Mouse (Mus musculus) heart, embryonic 11.5 days (tissue): Measurements from ENCODE around the gene Nfe2l1. TPM values are rescaled to one million over a fixed set of nuclear protein-coding genes. Genes with fewer than 3 reads are reported as not detected.

Experiments used
- ATAC-seq: fragments of 200-750 bp; cut with Nextera tagmentation; replicated peaks from 2 replicates; pipeline ENCODE4 v1.8.0; 2017; ENCODE audit warnings: moderate library complexity; ENCODE audit not compliant: insufficient number of reproducible peaks, low FRiP score, low TSS enrichment
- H3K27ac ChIP-seq: fragments of 300-500 bp; sonication (generic); 2 replicates; pipeline ENCODE4 v1.5.1; 2014; ENCODE audit warnings: mild to moderate bottlenecking, low read depth, low read length
- H3K27me3 ChIP-seq: fragments of 300-500 bp; sonication (generic); 2 replicates; pipeline ENCODE4 v1.6.1; 2014; ENCODE audit warnings: mild to moderate bottlenecking, low read length, mixed read lengths; ENCODE audit not compliant: control insufficient read depth, insufficient read depth
- H3K36me3 ChIP-seq: fragments of 300-500 bp; sonication (generic); 2 replicates; pipeline ENCODE4 v1.6.1; 2014; ENCODE audit warnings: mild to moderate bottlenecking, low read length, moderate library complexity, mixed read lengths; ENCODE audit not compliant: control insufficient read depth, insufficient read depth
- H3K4me1 ChIP-seq: fragments of 300-500 bp; sonication (generic); 2 replicates; pipeline ENCODE4 v1.6.1; 2014; ENCODE audit warnings: low read length; ENCODE audit not compliant: control insufficient read depth, insufficient read depth
- H3K4me2 ChIP-seq: fragments of 300-500 bp; sonication (generic); 2 replicates; pipeline ENCODE4 v1.6.1; 2014; ENCODE audit warnings: mild to moderate bottlenecking, moderate library complexity
- H3K4me3 ChIP-seq: fragments of 300-500 bp; sonication (generic); 2 replicates; pipeline ENCODE4 v1.5.1; 2014; ENCODE audit warnings: low read depth, low read length
- H3K9ac ChIP-seq: fragments of 300-500 bp; sonication (generic); 2 replicates; pipeline ENCODE4 v1.6.1; 2014; ENCODE audit warnings: mild to moderate bottlenecking, low read depth, low read length, moderate library complexity
- H3K9me3 ChIP-seq: fragments of 300-500 bp; sonication (generic); replicated peaks from 2 replicates; pipeline ENCODE4 v1.6.1; 2016; ENCODE audit warnings: low read length; ENCODE audit not compliant: control insufficient read depth
- WGBS: fragments of 180-500 bp; shearing (Covaris S2); extraction: QIAGEN DNeasy Blood & Tissue Kit; methylation state at CpG from one replicate; pipeline ENCODE4 v1.1.7; 2014; ENCODE audit not compliant: insufficient replicate concordance; 5-methylcytosine and 5-hydroxymethylcytosine counted together
- polyA plus RNA-seq: library from polyadenylated mRNA; unstranded; fragments of >200 nt; fragmentation: Nextera tagmentation; extraction: Ambion mirVana; gene quantifications from 2 replicates; pipeline ENCODE4 v1.2.1, GENCODE M21; 2014

The Nfe2l1 gene
- polyA plus RNA-seq, 1 experiment from 2014 or later: 36.5 TPM

GRCm38 (mm10) chr11:96827917-96828316 is 1.9 kb downstream of the Nfe2l1 start:
- peak overlapping the region; percentile 63; the same call in 1 of the 2 replicates for H3K27ac ChIP-seq
- H3K4me3 ChIP-seq: peak overlapping the region; percentile 10
- H3K4me2 ChIP-seq: peak overlapping the region; percentile 85
- peaks cover 12% of the 10 kb centered on the region for H3K36me3 ChIP-seq
- ATAC-seq: no peak
- no peaks in the 10 kb centered on the region for H3K27me3 ChIP-seq
- 0 out of 2 replicates have a peak overlapping the region, but pooled peaks have one; percentile 47 for H3K9ac ChIP-seq
- peaks cover 51% of the 10 kb centered on the region for H3K4me1 ChIP-seq
- 55% methylated on average over 9 of the region's 9 CpGs for WGBS
- no peaks in the 10 kb centered on the region for H3K9me3 ChIP-seq

- Histone ChIP-seq H3K4me1 (peaks cover 56% of the 10 kb centered on the region), H3K9me3 (no peaks in the 10 kb centered on the region), H3K4me3 (peak overlapping the region; percentile 10), H3K4me2 (peak overlapping the region; percentile 85), H3K27me3 (no peaks in the 10 kb centered on the region), H3K36me3 (peaks cover 13% of the 10 kb centered on the region), H3K27ac (peak overlapping the region; percentile 10; the same call in 1 of the 2 replicates), H3K9ac (peak overlapping the region; percentile 47; the same call in 1 of the 2 replicates)
- 78% methylated on average over 12 of the region's 12 CpGs for WGBS
- no peak for ATAC-seq
Measured at GRCm38 (mm10) chr11:96827062-96827581, 2.6 kb downstream of the Nfe2l1 start.

GRCm38 (mm10) chr11:96826481-96826880 is 3.3 kb downstream of the Nfe2l1 start:
- H3K4me3 ChIP-seq: peak overlapping the region; percentile 10
- WGBS: 72% methylated on average over 2 of the region's 2 CpGs
- peaks cover 56% of the 10 kb centered on the region for H3K4me1 ChIP-seq
- no peak overlapping the region; the same call in 1 of the 2 replicates for H3K27ac ChIP-seq
- peak overlapping the region; percentile 85 for H3K4me2 ChIP-seq
- no peak for ATAC-seq
- H3K36me3 ChIP-seq: peaks cover 19% of the 10 kb centered on the region
- H3K27me3 ChIP-seq: no peaks in the 10 kb centered on the region
- H3K9ac ChIP-seq: peak overlapping the region; percentile 40
- no peaks in the 10 kb centered on the region for H3K9me3 ChIP-seq

GRCm38 (mm10) chr11:96824783-96825495 is 4.8 kb downstream of the Nfe2l1 start:
- Histone ChIP-seq H3K4me2 (peak overlapping the region; percentile 85), H3K9ac (peak overlapping the region; percentile 56), H3K27me3 (no peaks in the 10 kb centered on the region), H3K4me1 (peaks cover 56% of the 10 kb centered on the region), H3K9me3 (no peaks in the 10 kb centered on the region), H3K4me3 (peak overlapping the region; percentile 24), H3K36me3 (peaks cover 32% of the 10 kb centered on the region), H3K27ac (peak overlapping the region; percentile 78)
- WGBS: 32% methylated on average over 7 of the region's 7 CpGs
- ATAC-seq: no peak

GRCm38 (mm10) chr11:96823880-96824782 is 5.6 kb downstream of the Nfe2l1 start:
- Histone ChIP-seq H3K4me1 (peaks cover 56% of the 10 kb centered on the region), H3K4me3 (peak overlapping the region; percentile 45), H3K27ac (peak overlapping the region; percentile 78), H3K36me3 (peaks cover 40% of the 10 kb centered on the region), H3K9me3 (no peaks in the 10 kb centered on the region), H3K27me3 (no peaks in the 10 kb centered on the region), H3K9ac (peak overlapping the region; percentile 58), H3K4me2 (peak overlapping the region; percentile 85)
- 1% methylated on average over 24 of the region's 26 CpGs for WGBS
- ATAC-seq: peak; percentile 78

GRCm38 (mm10) chr11:96823471-96823837 is 6.3 kb downstream of the Nfe2l1 start:
- Histone ChIP-seq H3K4me2 (peak overlapping the region; percentile 85), H3K4me3 (peak overlapping the region; percentile 45), H3K27me3 (no peaks in the 10 kb centered on the region), H3K4me1 (peaks cover 56% of the 10 kb centered on the region), H3K9ac (peak overlapping the region; percentile 58), H3K36me3 (peaks cover 45% of the 10 kb centered on the region), H3K9me3 (no peaks in the 10 kb centered on the region), H3K27ac (peak overlapping the region; percentile 78; the same call in 1 of the 2 replicates)
- 0 out of 2 replicates have a peak, but pooled peaks have one; percentile 3 for ATAC-seq
- WGBS: 10% methylated on average over 13 of the region's 13 CpGs

GRCm38 (mm10) chr11:96822675-96823470 is 6.9 kb downstream of the Nfe2l1 start:
- Histone ChIP-seq H3K4me2 (peak overlapping the region; percentile 85), H3K4me3 (peak overlapping the region; percentile 45; the same call in 1 of the 2 replicates), H3K36me3 (peaks cover 51% of the 10 kb centered on the region), H3K27ac (no peak overlapping the region), H3K9me3 (no peaks in the 10 kb centered on the region), H3K9ac (no peak overlapping the region), H3K4me1 (peaks cover 51% of the 10 kb centered on the region), H3K27me3 (no peaks in the 10 kb centered on the region)
- ATAC-seq: no peak
- WGBS: 48% methylated on average over 4 of the region's 4 CpGs

GRCm38 (mm10) chr11:96821956-96822355 is 7.8 kb downstream of the Nfe2l1 start:
- Histone ChIP-seq H3K9ac (no peak overlapping the region), H3K9me3 (no peaks in the 10 kb centered on the region), H3K4me3 (no peak overlapping the region), H3K27me3 (no peaks in the 10 kb centered on the region), H3K27ac (no peak overlapping the region), H3K4me1 (peaks cover 42% of the 10 kb centered on the region), H3K4me2 (no peak overlapping the region), H3K36me3 (peaks cover 46% of the 10 kb centered on the region)
- no peak for ATAC-seq
- 90% methylated on average over 10 of the region's 10 CpGs for WGBS
